Mouse (Mus musculus): ENCODE data around the gene Mtcl1. TPM values are rescaled to one million over a fixed set of nuclear protein-coding genes. Genes with fewer than 3 reads are reported as not detected.

Mtcl1 gene
- polyA plus RNA-seq, 1 experiment from 2014 or later = 1.5 TPM

GRCm38 (mm10) chr17:66484965-66485364, 35.4 kb upstream of the Mtcl1 start:
- Histone ChIP-seq H3K27ac (ENCODE audit: low read depth, low read length) (no peak overlapping the region), H3K9me3 (ENCODE audit: control insufficient read depth) (no peaks in the 10 kb centered on the region), H3K27me3 (replicated peaks; ENCODE audit: control insufficient read depth, insufficient read depth, low read length) (0 out of 2 replicates have a peak, but pooled peaks cover 5% of the 10 kb centered on the region), H3K4me2 (replicated peaks; ENCODE audit: low read depth) (no peak overlapping the region), H3K9ac (ENCODE audit: low read depth, low read length) (no peak overlapping the region), H3K36me3 (ENCODE audit: control insufficient read depth, insufficient read depth) (no peaks in the 10 kb centered on the region), H3K4me3 (ENCODE audit: low read depth, low read length) (no peak overlapping the region), H3K4me1 (replicated peaks; ENCODE audit: control insufficient read depth, insufficient read depth, low read length) (no peaks in the 10 kb centered on the region)
- WGBS = 54% methylated on average over 2 of the region's 2 CpGs
- ATAC-seq = no peak
- no peak for TF ChIP-seq CTCF (IDR thresholded peaks at IDR 0.05; ENCODE audit: low read depth)

- Histone ChIP-seq H3K4me1 (replicated peaks; ENCODE audit: control insufficient read depth, insufficient read depth, low read length) (no peaks in the 10 kb centered on the region), H3K9me3 (ENCODE audit: control insufficient read depth) (no peaks in the 10 kb centered on the region), H3K9ac (ENCODE audit: low read depth, low read length) (no peak overlapping the region), H3K36me3 (ENCODE audit: control insufficient read depth, insufficient read depth) (no peaks in the 10 kb centered on the region), H3K27ac (ENCODE audit: low read depth, low read length) (no peak overlapping the region), H3K27me3 (replicated peaks; ENCODE audit: control insufficient read depth, insufficient read depth, low read length) (0 out of 2 replicates have a peak, but pooled peaks cover 9% of the 10 kb centered on the region), H3K4me2 (replicated peaks; ENCODE audit: low read depth) (no peak overlapping the region), H3K4me3 (ENCODE audit: low read depth, low read length) (no peak overlapping the region)
- 84% methylated on average over 9 of the region's 9 CpGs for WGBS
- ATAC-seq = no peak
- TF ChIP-seq CTCF (IDR thresholded peaks at IDR 0.05; ENCODE audit: low read depth) = no peak
These were observed 34.3 kb upstream of the Mtcl1 start for GRCm38 (mm10) chr17:66483651-66484454.

- no peak for TF ChIP-seq CTCF (IDR thresholded peaks at IDR 0.05; ENCODE audit: low read depth)
- no peak for ATAC-seq
- Histone ChIP-seq H3K36me3 (ENCODE audit: control insufficient read depth, insufficient read depth) (no peaks in the 10 kb centered on the region), H3K9me3 (ENCODE audit: control insufficient read depth) (no peaks in the 10 kb centered on the region), H3K4me1 (replicated peaks; ENCODE audit: control insufficient read depth, insufficient read depth, low read length) (no peaks in the 10 kb centered on the region), H3K9ac (ENCODE audit: low read depth, low read length) (no peak overlapping the region), H3K4me3 (ENCODE audit: low read depth, low read length) (no peak overlapping the region), H3K27ac (ENCODE audit: low read depth, low read length) (no peak overlapping the region), H3K27me3 (replicated peaks; ENCODE audit: control insufficient read depth, insufficient read depth, low read length) (0 out of 2 replicates have a peak, but pooled peaks cover 9% of the 10 kb centered on the region), H3K4me2 (replicated peaks; ENCODE audit: low read depth) (no peak overlapping the region)
- WGBS = 86% methylated on average over 5 of the region's 5 CpGs
These were observed 31.7 kb upstream of the Mtcl1 start for GRCm38 (mm10) chr17:66481295-66481694.

GRCm38 (mm10) chr17:66480491-66481278, 31.1 kb upstream of the Mtcl1 start:
- no peaks in the 10 kb centered on the region for H3K36me3 ChIP-seq (ENCODE audit: control insufficient read depth, insufficient read depth)
- H3K9ac ChIP-seq (ENCODE audit: low read depth, low read length) = no peak overlapping the region
- 0 out of 2 replicates have a peak overlapping the region, but pooled peaks have one; percentile 37 for H3K4me2 ChIP-seq (replicated peaks; ENCODE audit: low read depth)
- no peaks in the 10 kb centered on the region for H3K9me3 ChIP-seq (ENCODE audit: control insufficient read depth)
- no peak overlapping the region for H3K4me3 ChIP-seq (ENCODE audit: low read depth, low read length)
- no peak for ATAC-seq
- no peaks in the 10 kb centered on the region for H3K4me1 ChIP-seq (replicated peaks; ENCODE audit: control insufficient read depth, insufficient read depth, low read length)
- TF ChIP-seq CTCF (IDR thresholded peaks at IDR 0.05; ENCODE audit: low read depth) = no peak
- 0 out of 2 replicates have a peak, but pooled peaks cover 9% of the 10 kb centered on the region for H3K27me3 ChIP-seq (replicated peaks; ENCODE audit: control insufficient read depth, insufficient read depth, low read length)
- 40% methylated on average over 17 of the region's 17 CpGs for WGBS
- H3K27ac ChIP-seq (ENCODE audit: low read depth, low read length) = no peak overlapping the region

DNA sequence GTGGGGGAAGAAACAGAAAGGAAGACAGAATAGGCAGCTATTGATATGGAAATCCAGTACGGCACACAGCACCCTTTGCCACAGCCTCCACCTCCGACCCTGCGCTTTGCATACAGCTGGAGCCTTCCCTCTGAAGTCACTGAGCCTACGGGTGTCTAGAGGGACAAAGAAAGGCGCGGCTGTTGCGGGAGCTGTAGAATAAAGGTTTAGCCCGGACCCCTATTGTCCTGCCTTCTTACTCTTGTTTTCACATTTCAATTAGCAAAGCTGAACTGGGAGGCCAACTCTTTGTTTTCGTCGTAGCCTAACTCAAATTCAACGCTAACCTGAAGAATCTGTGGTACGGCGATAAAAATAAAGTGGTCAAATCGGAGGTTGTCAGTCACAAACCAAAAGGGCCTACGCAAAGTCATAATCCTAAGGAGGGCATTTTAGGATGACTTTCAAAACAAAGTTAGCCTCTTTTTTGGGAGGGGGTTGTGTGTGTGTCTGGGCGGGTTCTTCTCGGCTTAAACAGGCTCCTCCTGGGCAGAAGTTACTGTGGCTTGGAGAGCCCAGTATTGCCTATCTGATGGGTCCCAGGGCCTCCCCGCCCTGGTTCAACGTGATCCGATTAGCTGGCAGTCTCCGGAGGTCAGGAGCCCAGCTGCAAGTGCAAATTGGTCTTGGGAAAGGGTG, 30.4 kb upstream of the Mtcl1 start:
- H3K9me3 ChIP-seq (ENCODE audit: control insufficient read depth) = no peaks in the 10 kb centered on the region
- H3K27ac ChIP-seq (ENCODE audit: low read depth, low read length) = no peak overlapping the region
- H3K36me3 ChIP-seq (ENCODE audit: control insufficient read depth, insufficient read depth) = no peaks in the 10 kb centered on the region
- H3K4me2 ChIP-seq (replicated peaks; ENCODE audit: low read depth) = peak overlapping the region; percentile 37; the same call in 1 of the 2 replicates
- 0 out of 2 replicates have a peak, but pooled peaks cover 9% of the 10 kb centered on the region for H3K27me3 ChIP-seq (replicated peaks; ENCODE audit: control insufficient read depth, insufficient read depth, low read length)
- TF ChIP-seq CTCF (IDR thresholded peaks at IDR 0.05; ENCODE audit: low read depth) = no peak
- no peaks in the 10 kb centered on the region for H3K4me1 ChIP-seq (replicated peaks; ENCODE audit: control insufficient read depth, insufficient read depth, low read length)
- H3K4me3 ChIP-seq (ENCODE audit: low read depth, low read length) = peak overlapping the region; percentile 11; the same call in 1 of the 2 replicates
- 21% methylated on average over 21 of the region's 21 CpGs for WGBS
- ATAC-seq = no peak
- no peak overlapping the region for H3K9ac ChIP-seq (ENCODE audit: low read depth, low read length)

Measured in intestine, postnatal 0 days (tissue).